Mouse (Mus musculus): ENCODE data around the gene Cacna1c. TPM values are rescaled to one million over a fixed set of nuclear protein-coding genes. Genes with fewer than 3 reads are reported as not detected.

The Cacna1c gene
- polyA plus RNA-seq, 1 experiment: 1.0 TPM

- H3K27me3 ChIP-seq (ENCODE audit: control insufficient read depth, insufficient read depth, low read length, poor library complexity, severe bottlenecking): no peaks in the 10 kb centered on the region
- no peaks in the 10 kb centered on the region for H3K4me1 ChIP-seq (ENCODE audit: control insufficient read depth, insufficient read depth, low read length)
- H3K9me3 ChIP-seq (replicated peaks; ENCODE audit: control insufficient read depth, insufficient read depth, low read length, poor library complexity, severe bottlenecking): no peaks in the 10 kb centered on the region
- H3K36me3 ChIP-seq (ENCODE audit: control insufficient read depth, insufficient read depth, low read length, poor library complexity, severe bottlenecking): no peaks in the 10 kb centered on the region
- H3K27ac ChIP-seq (ENCODE audit: insufficient read depth, low read length): no peak overlapping the region
- TF ChIP-seq CTCF (IDR thresholded peaks at IDR 0.05; ENCODE audit: low read depth, low read length) (no peak), POLR2A (IDR thresholded peaks at IDR 0.05; ENCODE audit: insufficient read depth, low read length) (no peak), EP300 (IDR thresholded peaks at IDR 0.05; ENCODE audit: insufficient read depth, low read depth, low read length) (no peak)
- H3K4me3 ChIP-seq (ENCODE audit: low read depth, low read length): no peak overlapping the region
- H3K9ac ChIP-seq (ENCODE audit: low read depth, poor library complexity, severe bottlenecking): no peak overlapping the region
Observed at GRCm38 (mm10) chr6:118876204-118876603, 320.0 kb downstream of the Cacna1c start.

DNA sequence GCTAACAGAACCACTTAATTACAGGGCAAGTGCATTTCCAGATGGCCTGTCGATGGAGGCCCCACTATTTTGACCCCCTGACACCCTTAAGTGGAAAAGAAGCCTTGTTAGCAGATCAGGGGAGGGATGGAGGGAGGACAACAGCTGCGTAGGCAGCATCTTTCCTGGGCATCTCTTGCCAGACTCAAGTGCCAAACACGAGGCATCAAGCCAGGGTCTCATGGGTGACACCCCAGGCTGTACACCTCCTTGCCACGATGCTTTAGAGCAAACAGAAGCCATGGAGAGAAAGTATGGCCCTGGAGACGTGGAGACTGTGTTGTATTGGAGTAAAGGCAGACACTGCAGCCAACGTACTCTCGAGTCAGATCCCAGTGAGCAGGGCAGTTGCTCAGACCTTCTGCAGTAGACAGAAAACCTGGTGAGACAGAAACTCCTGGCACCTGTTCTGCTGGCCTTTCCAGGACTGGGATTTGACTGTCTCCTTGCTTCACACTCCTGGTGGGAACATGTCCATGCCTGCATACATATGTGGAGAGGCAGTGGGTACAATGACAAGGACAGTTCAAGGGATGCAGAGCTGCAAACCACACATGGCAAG, 325.9 kb downstream of the Cacna1c start:
- Histone ChIP-seq H3K4me3 (ENCODE audit: low read depth, low read length) (no peak overlapping the region), H3K9ac (ENCODE audit: low read depth, poor library complexity, severe bottlenecking) (no peak overlapping the region), H3K27ac (ENCODE audit: insufficient read depth, low read length) (no peak overlapping the region), H3K4me1 (ENCODE audit: control insufficient read depth, insufficient read depth, low read length) (peaks cover 1% of the 10 kb centered on the region), H3K9me3 (replicated peaks; ENCODE audit: control insufficient read depth, insufficient read depth, low read length, poor library complexity, severe bottlenecking) (no peaks in the 10 kb centered on the region), H3K27me3 (ENCODE audit: control insufficient read depth, insufficient read depth, low read length, poor library complexity, severe bottlenecking) (no peaks in the 10 kb centered on the region), H3K36me3 (ENCODE audit: control insufficient read depth, insufficient read depth, low read length, poor library complexity, severe bottlenecking) (no peaks in the 10 kb centered on the region)
- no peak for TF ChIP-seq EP300 (IDR thresholded peaks at IDR 0.05; ENCODE audit: insufficient read depth, low read depth, low read length)
- TF ChIP-seq CTCF (IDR thresholded peaks at IDR 0.05; ENCODE audit: low read depth, low read length): no peak
- no peak for TF ChIP-seq POLR2A (IDR thresholded peaks at IDR 0.05; ENCODE audit: insufficient read depth, low read length)

DNA sequence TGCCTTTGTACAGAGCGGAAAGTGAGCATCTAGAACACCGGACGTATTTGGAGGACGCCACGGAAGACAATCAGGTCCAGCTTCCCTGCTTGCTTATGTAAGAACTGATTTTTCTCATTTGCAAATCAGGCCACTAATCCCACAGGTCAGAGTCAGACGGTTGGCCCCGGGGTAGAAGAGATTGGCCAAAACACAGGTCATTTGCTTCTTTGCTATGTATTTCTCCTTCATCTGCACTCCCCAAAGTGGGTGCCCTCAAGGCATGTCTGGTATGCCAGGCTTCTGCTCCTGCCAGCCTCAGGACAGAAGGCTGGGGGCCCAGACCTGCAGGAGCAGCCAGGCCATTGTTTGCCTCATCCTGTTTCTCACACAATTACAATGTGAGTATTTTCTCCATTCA, 328.8 kb downstream of the Cacna1c start:
- Histone ChIP-seq H3K9ac (ENCODE audit: low read depth, poor library complexity, severe bottlenecking) (no peak overlapping the region), H3K27ac (ENCODE audit: insufficient read depth, low read length) (no peak overlapping the region), H3K4me3 (ENCODE audit: low read depth, low read length) (no peak overlapping the region), H3K27me3 (ENCODE audit: control insufficient read depth, insufficient read depth, low read length, poor library complexity, severe bottlenecking) (no peaks in the 10 kb centered on the region), H3K9me3 (replicated peaks; ENCODE audit: control insufficient read depth, insufficient read depth, low read length, poor library complexity, severe bottlenecking) (no peaks in the 10 kb centered on the region), H3K4me1 (ENCODE audit: control insufficient read depth, insufficient read depth, low read length) (peaks cover 3% of the 10 kb centered on the region), H3K36me3 (ENCODE audit: control insufficient read depth, insufficient read depth, low read length, poor library complexity, severe bottlenecking) (no peaks in the 10 kb centered on the region)
- no peak for TF ChIP-seq EP300 (IDR thresholded peaks at IDR 0.05; ENCODE audit: insufficient read depth, low read depth, low read length)
- no peak for TF ChIP-seq CTCF (IDR thresholded peaks at IDR 0.05; ENCODE audit: low read depth, low read length)
- no peak for TF ChIP-seq POLR2A (IDR thresholded peaks at IDR 0.05; ENCODE audit: insufficient read depth, low read length)

- TF ChIP-seq CTCF (IDR thresholded peaks at IDR 0.05; ENCODE audit: low read depth, low read length): no peak
- no peak for TF ChIP-seq POLR2A (IDR thresholded peaks at IDR 0.05; ENCODE audit: insufficient read depth, low read length)
- TF ChIP-seq EP300 (IDR thresholded peaks at IDR 0.05; ENCODE audit: insufficient read depth, low read depth, low read length): no peak
- Histone ChIP-seq H3K36me3 (ENCODE audit: control insufficient read depth, insufficient read depth, low read length, poor library complexity, severe bottlenecking) (no peaks in the 10 kb centered on the region), H3K27ac (ENCODE audit: insufficient read depth, low read length) (no peak overlapping the region), H3K4me1 (ENCODE audit: control insufficient read depth, insufficient read depth, low read length) (peaks cover 3% of the 10 kb centered on the region), H3K9me3 (replicated peaks; ENCODE audit: control insufficient read depth, insufficient read depth, low read length, poor library complexity, severe bottlenecking) (no peaks in the 10 kb centered on the region), H3K27me3 (ENCODE audit: control insufficient read depth, insufficient read depth, low read length, poor library complexity, severe bottlenecking) (no peaks in the 10 kb centered on the region), H3K9ac (ENCODE audit: low read depth, poor library complexity, severe bottlenecking) (no peak overlapping the region), H3K4me3 (ENCODE audit: low read depth, low read length) (no peak overlapping the region)
Observed at GRCm38 (mm10) chr6:118866889-118867288, 329.3 kb downstream of the Cacna1c start.

- no peak overlapping the region for H3K27ac ChIP-seq (ENCODE audit: insufficient read depth, low read length)
- no peak overlapping the region for H3K4me3 ChIP-seq (ENCODE audit: low read depth, low read length)
- no peak for TF ChIP-seq CTCF (IDR thresholded peaks at IDR 0.05; ENCODE audit: low read depth, low read length)
- no peak for TF ChIP-seq POLR2A (IDR thresholded peaks at IDR 0.05; ENCODE audit: insufficient read depth, low read length)
- TF ChIP-seq EP300 (IDR thresholded peaks at IDR 0.05; ENCODE audit: insufficient read depth, low read depth, low read length): no peak
- no peaks in the 10 kb centered on the region for H3K27me3 ChIP-seq (ENCODE audit: control insufficient read depth, insufficient read depth, low read length, poor library complexity, severe bottlenecking)
- peaks cover 3% of the 10 kb centered on the region for H3K4me1 ChIP-seq (ENCODE audit: control insufficient read depth, insufficient read depth, low read length)
- no peak overlapping the region for H3K9ac ChIP-seq (ENCODE audit: low read depth, poor library complexity, severe bottlenecking)
- no peaks in the 10 kb centered on the region for H3K9me3 ChIP-seq (replicated peaks; ENCODE audit: control insufficient read depth, insufficient read depth, low read length, poor library complexity, severe bottlenecking)
- H3K36me3 ChIP-seq (ENCODE audit: control insufficient read depth, insufficient read depth, low read length, poor library complexity, severe bottlenecking): no peaks in the 10 kb centered on the region
Observed at GRCm38 (mm10) chr6:118865777-118866380, 330.3 kb downstream of the Cacna1c start.

Data from ES-Bruce4 (cell line).